8 mouse cellular contexts compared by ENCODE assay signal in genomic region chr13:83727051-83727765, GRCm38 (mm10).
DNase-seq lines count a peak whose midpoint lies in the region; ATAC-seq and TF ChIP-seq lines count a peak whose summit lies in the region.

No protein-coding gene starts in this region.

- no peaks in the 10 kb centered on the region for H3K27me3 ChIP-seq in MEL (ENCODE audit: control insufficient read depth in 1 of 2, insufficient read depth in 2 of 2, low read length in 2 of 2)
- H3K27me3 ChIP-seq in forebrain, embryonic 10.5 days (ENCODE audit: poor library complexity, severe bottlenecking) = peaks cover 99% of the 10 kb centered on the region
- H3K27me3 ChIP-seq in liver, embryonic 12.5 days (replicated peaks) = peaks cover 97% of the 10 kb centered on the region

- no peak for TF ChIP-seq POLR2A in MEL (IDR thresholded peaks at IDR 0.05; ENCODE audit: control insufficient read depth in 1 of 2, insufficient read depth in 1 of 2, low read depth in 1 of 2, low read length in 2 of 2, poor library complexity in 1 of 2)

- H3K79me2 ChIP-seq in MEL (ENCODE audit: control insufficient read depth, insufficient read depth, low read length, poor library complexity) = peaks cover 12% of the 10 kb centered on the region; the same call in 1 of the 2 replicates

- no peak for TF ChIP-seq EP300 in MEL (IDR thresholded peaks at IDR 0.05; ENCODE audit: low read depth in 1 of 2, low read length in 2 of 2)

- peak overlapping the region; percentile 61 to 87 for H3K4me3 ChIP-seq in MEL (ENCODE audit: control insufficient read depth in 1 of 2, insufficient read depth in 1 of 2, low read depth in 2 of 2, low read length in 2 of 2)
- peak overlapping the region; percentile 84 for H3K4me3 ChIP-seq in forebrain, embryonic 10.5 days
- no peak overlapping the region for H3K4me3 ChIP-seq in liver, embryonic 12.5 days

- peaks cover 2 to 4% of the 10 kb centered on the region in 2 experiments; a peak in 1 of 4 replicates for H3K4me1 ChIP-seq in MEL (ENCODE audit: control insufficient read depth in 1 of 2, insufficient read depth in 2 of 2, low read length in 2 of 2)
- H3K4me1 ChIP-seq in forebrain, embryonic 10.5 days = 0 out of 2 replicates have a peak, but pooled peaks cover 9% of the 10 kb centered on the region
- H3K4me1 ChIP-seq in liver, embryonic 12.5 days = peaks cover 18% of the 10 kb centered on the region

- no peaks in the 10 kb centered on the region for H3K9me3 ChIP-seq in MEL (replicated peaks; ENCODE audit: insufficient read depth, low read length)
- no peaks in the 10 kb centered on the region for H3K9me3 ChIP-seq in forebrain, embryonic 10.5 days
- no peaks in the 10 kb centered on the region for H3K9me3 ChIP-seq in liver, embryonic 12.5 days (replicated peaks)

- DNase-seq in heart, adult 11 months = peak; percentile 77
- no peak for DNase-seq in heart, postnatal 10 days
- DNase-seq in MEL (ENCODE audit: low read depth, low spot score) = peak; percentile 49
- DNase-seq in forebrain, embryonic 10.5 days (ENCODE audit: extremely low spot score, low spot score) = peak; percentile 79
- peak; percentile 54 to 60 for DNase-seq in layer of hippocampus, postnatal 36 days
- peak; percentile 65 for DNase-seq in right cerebral cortex, postnatal 14 days
- no peak for DNase-seq in urinary bladder, postnatal 4 days (ENCODE audit: low spot score in 2 of 2)

- intact Hi-C loops in heart, postnatal 10 days (cut with DNase I) = loop anchor here (5.0 kb wide), 1 partner anchor 620 kb away; no protein-coding TSS in a partner anchor

- H3K9ac ChIP-seq in MEL (ENCODE audit: control insufficient read depth, low read depth, low read length, poor library complexity, severe bottlenecking) = peak overlapping the region; percentile 45
- H3K9ac ChIP-seq in liver, embryonic 12.5 days = no peak overlapping the region

- H3K4me2 ChIP-seq in liver, embryonic 12.5 days = no peak overlapping the region

- peaks cover 0 to 2% of the 10 kb centered on the region in 2 experiments; a peak in 1 of 4 replicates for H3K36me3 ChIP-seq in MEL (ENCODE audit: control insufficient read depth in 1 of 2, insufficient read depth in 2 of 2, low read length in 2 of 2)
- peaks cover 28% of the 10 kb centered on the region for H3K36me3 ChIP-seq in forebrain, embryonic 10.5 days (replicated peaks)
- no peaks in the 10 kb centered on the region for H3K36me3 ChIP-seq in liver, embryonic 12.5 days

- WGBS in forebrain, embryonic 10.5 days = under 1% methylated on average over 37 of the region's 38 CpGs
- under 1% methylated on average over 38 of the region's 38 CpGs for WGBS in liver, embryonic 12.5 days (ENCODE audit: insufficient replicate concordance)

- TF ChIP-seq CTCF in MEL (IDR thresholded peaks at IDR 0.05 in 2 of 3, conservative IDR thresholded peaks at IDR 0.05 in 1 of 3; ENCODE audit: control insufficient read depth in 1 of 3, insufficient read depth in 1 of 3, low read depth in 2 of 3, low read length in 3 of 3, poor library complexity in 1 of 3, severe bottlenecking in 1 of 3) = no peak

- TF ChIP-seq RAD21 in MEL (IDR thresholded peaks at IDR 0.05; ENCODE audit: low read depth, low read length) = no peak

- H3K27ac ChIP-seq in MEL (ENCODE audit: control insufficient read depth, low read depth, low read length) = no peak overlapping the region
- peak overlapping the region; percentile 100 for H3K27ac ChIP-seq in forebrain, embryonic 10.5 days
- no peak overlapping the region for H3K27ac ChIP-seq in liver, embryonic 12.5 days

- ATAC-seq in liver, embryonic 12.5 days = no peak

TF ChIP-seq in MEL, 35 proteins besides CTCF, POLR2A, EP300 and RAD21:
- TF ChIP-seq SIN3A (IDR thresholded peaks at IDR 0.05; ENCODE audit: low read length) (0 out of 2 replicates have a peak, but pooled peaks have one; percentile 15), CHD2 (IDR thresholded peaks at IDR 0.05; ENCODE audit: low read length) (no peak), TAL1 (IDR thresholded peaks at IDR 0.05; ENCODE audit: low read length) (no peak), GATA1 (IDR thresholded peaks at IDR 0.05; ENCODE audit: low read depth, low read length) (peak; percentile 49), MXI1 (IDR thresholded peaks at IDR 0.05; ENCODE audit: low read depth, low read length) (peak; percentile 18; the same call in 1 of the 2 replicates), HCFC1 (IDR thresholded peaks at IDR 0.05; ENCODE audit: low read depth, low read length) (no peak)

Comparison
In these comparisons a context has a peak if more than half of its experiments do, and no peak if none do; other contexts are left out.
1. DNase-seq: peak in heart, adult 11 months (single experiment), MEL (single experiment), forebrain, embryonic 10.5 days (single experiment), layer of hippocampus, postnatal 36 days (2 of 2) and right cerebral cortex, postnatal 14 days (single experiment); none in heart, postnatal 10 days (0 of 2) and urinary bladder, postnatal 4 days (0 of 2).